Mouse (Mus musculus) granulocyte monocyte progenitor cell, adult 5-6 weeks (primary cell): ENCODE data around the gene Olfr1313. TPM values are rescaled to one million over a fixed set of nuclear protein-coding genes. Genes with fewer than 3 reads are reported as not detected.
"Not testable (repeated sequence)": the region's sequence is repeated elsewhere in the genome, so short reads cannot be mapped to it uniquely, and the experiment has no call there.

ENCODE experiments used
- ATAC-seq: replicated peaks from 2 replicates; pipeline ENCODE4 v1.8.0; 2016; ENCODE audit warnings: mild to moderate bottlenecking, moderate TSS enrichment, inconsistent platforms; ENCODE audit not compliant: poor library complexity, severe bottlenecking
- total RNA-seq, 2 experiments: library from RNA; stranded (forward) in 1 of 2; stranded (reverse) in 1 of 2; fragments of 200-712, 200-1000 nt in 1 of 2; fragments of >200 nt in 1 of 2; fragmentation: Nextera tagmentation in 1 of 2; gene quantifications; 2 replicates each; pipeline ENCODE4 v1.2.3; 2014 to 2017

Olfr1313 gene
- total RNA-seq (2014; fragmentation: Nextera tagmentation): not detected in 2 replicates
- not detected in 2 replicates for total RNA-seq (2017)

DNA sequence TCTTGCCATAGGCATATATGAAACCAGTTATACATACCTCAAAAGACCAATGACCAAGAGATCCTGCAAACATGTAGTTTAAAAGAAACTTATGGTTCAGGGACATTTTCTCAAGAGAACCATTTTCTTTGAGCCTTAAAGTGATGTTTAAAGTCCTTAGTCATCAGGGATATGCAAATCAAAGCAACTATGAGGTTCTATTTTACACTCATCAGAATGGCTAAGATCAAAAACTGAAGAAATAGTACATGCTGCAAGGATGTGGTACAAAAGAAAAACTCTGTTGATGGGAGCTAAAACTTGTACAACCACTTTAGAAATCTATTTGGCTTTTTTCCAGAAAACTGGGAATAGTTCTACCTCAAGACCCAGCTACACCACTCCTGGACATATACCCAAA, at the start of gene Olfr1313:
Gene Olfr1313 (minus strand): TSS at position 101 of the 400 bp plus-strand sequence.
- ATAC-seq: no peak

DNA sequence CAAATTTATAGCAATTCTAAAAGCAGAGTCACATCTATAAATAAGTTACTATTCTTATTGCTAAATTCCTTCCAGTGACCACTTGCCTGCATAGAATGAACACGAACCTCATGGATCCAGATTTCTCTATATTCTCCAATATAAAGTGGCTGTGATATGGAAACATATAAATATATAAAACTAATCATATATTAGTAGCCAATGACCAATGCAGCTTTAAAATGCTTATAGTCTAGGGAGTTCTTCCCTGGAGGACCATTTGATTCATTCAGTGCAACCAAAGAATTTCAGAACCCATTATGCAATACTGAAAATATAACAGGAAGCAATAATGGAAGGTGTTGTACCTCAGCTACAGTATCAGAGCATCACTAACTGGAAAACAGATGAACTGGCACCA, 37.7 kb upstream of the Olfr1313 start, which contains the start of gene Olfr1315-ps1:
Gene Olfr1315-ps1 (minus strand): TSS at position 101 of the 400 bp plus-strand sequence.
- no peak for ATAC-seq

DNA sequence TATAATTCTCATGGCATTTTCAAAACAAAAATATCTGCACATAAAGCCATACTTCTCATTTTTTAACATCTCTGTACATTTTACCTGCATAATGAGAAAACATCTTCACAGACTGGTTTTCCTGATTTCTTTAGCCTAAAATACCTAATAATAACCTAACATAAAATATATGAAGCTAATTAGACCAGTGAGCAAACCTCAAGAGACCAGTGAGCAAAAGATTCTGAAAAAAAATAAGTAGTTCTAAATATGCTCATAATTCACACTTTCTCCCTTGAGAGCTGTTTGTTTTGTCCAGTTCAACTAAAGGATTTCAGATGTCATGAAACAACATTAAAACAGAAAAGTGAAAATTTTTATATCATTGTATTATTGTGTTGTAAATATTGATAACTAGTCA, 19.0 kb upstream of the Olfr1313 start, which contains the start of gene Olfr1314:
Gene Olfr1314 (minus strand): TSS at position 101 of the 400 bp plus-strand sequence.
- ATAC-seq: no peak

DNA sequence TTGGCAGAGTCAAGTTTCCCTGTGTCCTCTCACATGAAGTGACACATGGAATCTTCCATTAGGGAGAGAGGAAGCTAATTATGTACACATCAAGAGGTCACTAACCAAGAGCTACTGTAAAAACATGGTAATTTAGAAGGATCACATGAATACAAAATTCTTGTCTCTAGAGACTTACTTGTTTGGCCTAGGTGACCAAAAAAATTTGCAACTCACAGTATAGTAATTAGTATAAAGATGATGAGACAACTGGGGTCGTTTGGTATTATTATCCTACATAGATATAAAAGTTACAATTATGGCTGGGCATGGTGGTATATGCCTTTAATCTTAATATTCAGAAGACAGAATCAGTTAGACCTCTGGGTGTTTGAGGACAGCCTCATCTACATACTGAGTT, 27.5 kb downstream of the Olfr1313 start, which contains the start of gene Olfr1312:
Gene Olfr1312 (minus strand): TSS at position 101 of the 400 bp plus-strand sequence.
- no peak for ATAC-seq

DNA sequence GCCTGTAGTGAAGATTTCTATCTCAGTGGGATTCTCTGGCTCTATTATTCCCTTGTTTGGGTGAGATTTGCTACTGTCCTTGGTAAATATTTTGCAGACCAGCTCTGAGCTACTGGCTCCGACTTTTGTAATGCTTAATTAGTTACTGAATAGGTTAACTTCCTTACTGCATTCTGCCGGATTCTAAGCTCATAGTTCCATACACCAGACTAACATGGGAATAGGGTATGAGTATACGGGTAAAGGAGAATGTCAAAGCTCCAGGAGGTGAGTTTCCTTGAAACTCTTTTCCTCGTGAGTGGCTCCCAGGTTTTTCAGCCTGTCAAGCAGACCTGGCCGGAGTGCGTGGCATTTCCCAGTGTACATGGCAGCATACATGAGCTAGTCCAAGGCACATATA, 50.7 kb downstream of the Olfr1313 start:
- not testable (repeated sequence) for ATAC-seq

DNA sequence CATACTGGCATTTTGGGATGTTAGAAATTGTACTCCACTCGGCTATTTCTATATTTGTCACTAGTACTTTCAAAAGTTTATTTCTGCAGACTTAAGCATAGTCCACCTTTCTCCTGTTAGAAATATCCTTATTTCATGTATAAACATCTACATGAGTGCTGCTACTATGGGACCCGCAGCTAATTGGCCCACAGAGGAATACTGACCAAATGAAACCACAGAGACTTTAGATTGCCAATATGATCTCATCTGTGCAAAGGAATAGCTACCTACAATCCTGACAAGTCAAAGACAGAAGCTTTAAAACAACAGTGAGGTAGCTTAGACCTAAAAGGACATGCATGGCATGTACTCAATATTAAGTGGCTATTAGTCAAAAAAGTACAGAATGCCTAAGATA, 53.3 kb downstream of the Olfr1313 start, which contains the start of gene Olfr1311:
Gene Olfr1311 (minus strand): TSS at position 101 of the 400 bp plus-strand sequence.
- no peak for ATAC-seq

Other genes with a start within 250 kb of the Olfr1313 start
- not detected in 2 replicates for gene Olfr1305, start 200.7 kb downstream of the Olfr1313 start, total RNA-seq (2014; fragmentation: Nextera tagmentation)
- gene Olfr1305, start 200.7 kb downstream of the Olfr1313 start, total RNA-seq (2017): not detected in 2 replicates
- gene Olfr1306, start 161.6 kb downstream of the Olfr1313 start, total RNA-seq (2014; fragmentation: Nextera tagmentation): not detected in 2 replicates
- gene Olfr1306, start 161.6 kb downstream of the Olfr1313 start, total RNA-seq (2017): not detected in 2 replicates
- gene Olfr1307, start 128.4 kb downstream of the Olfr1313 start, total RNA-seq (2014; fragmentation: Nextera tagmentation): not detected in 2 replicates
- gene Olfr1307, start 128.4 kb downstream of the Olfr1313 start, total RNA-seq (2017): not detected in 2 replicates
- not detected in 2 replicates for gene Olfr1308, start 112.9 kb downstream of the Olfr1313 start, total RNA-seq (2014; fragmentation: Nextera tagmentation)
- not detected in 2 replicates for gene Olfr1308, start 112.9 kb downstream of the Olfr1313 start, total RNA-seq (2017)
- not detected in 2 replicates for gene Olfr1309, start 87.6 kb downstream of the Olfr1313 start, total RNA-seq (2014; fragmentation: Nextera tagmentation)
- not detected in 2 replicates for gene Olfr1309, start 87.6 kb downstream of the Olfr1313 start, total RNA-seq (2017)
- not detected in 2 replicates for gene Olfr1310, start 65.1 kb downstream of the Olfr1313 start, total RNA-seq (2014; fragmentation: Nextera tagmentation)
- not detected in 2 replicates for gene Olfr1310, start 65.1 kb downstream of the Olfr1313 start, total RNA-seq (2017)
- gene Olfr1311, start 53.4 kb downstream of the Olfr1313 start, total RNA-seq (2014; fragmentation: Nextera tagmentation): not detected in 2 replicates
- not detected in 2 replicates for gene Olfr1311, start 53.4 kb downstream of the Olfr1313 start, total RNA-seq (2017)
- gene Olfr1312, start 27.6 kb downstream of the Olfr1313 start, total RNA-seq (2014; fragmentation: Nextera tagmentation): not detected in 2 replicates
- gene Olfr1312, start 27.6 kb downstream of the Olfr1313 start, total RNA-seq (2017): not detected in 2 replicates
- not detected in 2 replicates for gene Olfr1314, start 18.9 kb upstream of the Olfr1313 start, total RNA-seq (2014; fragmentation: Nextera tagmentation)
- not detected in 2 replicates for gene Olfr1314, start 18.9 kb upstream of the Olfr1313 start, total RNA-seq (2017)
- gene Olfr1315-ps1, start 37.6 kb upstream of the Olfr1313 start, total RNA-seq (2014; fragmentation: Nextera tagmentation): not detected in 2 replicates
- gene Olfr1315-ps1, start 37.6 kb upstream of the Olfr1313 start, total RNA-seq (2017): not detected in 2 replicates
- gene Olfr1316, start 57.1 kb upstream of the Olfr1313 start, total RNA-seq (2014; fragmentation: Nextera tagmentation): not detected in 2 replicates
- not detected in 2 replicates for gene Olfr1316, start 57.1 kb upstream of the Olfr1313 start, total RNA-seq (2017)
- gene Olfr1317, start 62.5 kb upstream of the Olfr1313 start, total RNA-seq (2014; fragmentation: Nextera tagmentation): not detected in 2 replicates
- not detected in 2 replicates for gene Olfr1317, start 62.5 kb upstream of the Olfr1313 start, total RNA-seq (2017)
- gene Olfr1318, start 76.4 kb upstream of the Olfr1313 start, total RNA-seq (2014; fragmentation: Nextera tagmentation): not detected in 2 replicates
- not detected in 2 replicates for gene Olfr1318, start 76.4 kb upstream of the Olfr1313 start, total RNA-seq (2017)
- 17.3 and 26.8 TPM in 2 replicates for gene Lpcat4, start 161.6 kb upstream of the Olfr1313 start, total RNA-seq (2014; fragmentation: Nextera tagmentation)
- gene Lpcat4, start 161.6 kb upstream of the Olfr1313 start, total RNA-seq (2017): 7.7 and 10.6 TPM in 2 replicates
- gene Nutm1, start 181.4 kb upstream of the Olfr1313 start, total RNA-seq (2014; fragmentation: Nextera tagmentation): not detected in 2 replicates
- not detected in 2 replicates for gene Nutm1, start 181.4 kb upstream of the Olfr1313 start, total RNA-seq (2017)
- 139 and 177 TPM in 2 replicates for gene Nop10, start 184.1 kb upstream of the Olfr1313 start, total RNA-seq (2014; fragmentation: Nextera tagmentation)
- 220 and 244 TPM in 2 replicates for gene Nop10, start 184.1 kb upstream of the Olfr1313 start, total RNA-seq (2017)
- 57.3 and 62.2 TPM in 2 replicates for gene Slc12a6, start 188.0 kb upstream of the Olfr1313 start, total RNA-seq (2014; fragmentation: Nextera tagmentation)
- 51.3 and 51.8 TPM in 2 replicates for gene Slc12a6, start 188.0 kb upstream of the Olfr1313 start, total RNA-seq (2017)
- 0.75 TPM in 1 of 2 replicates, not detected in the other for gene Gm21985, start 188.5 kb upstream of the Olfr1313 start, total RNA-seq (2014; fragmentation: Nextera tagmentation)
- 0.36 TPM in 1 of 2 replicates, not detected in the other for gene Gm21985, start 188.5 kb upstream of the Olfr1313 start, total RNA-seq (2017)